Mouse (Mus musculus): ENCODE results near the gene Tagln2. TPM values are rescaled to one million over a fixed set of nuclear protein-coding genes. Genes with fewer than 3 reads are reported as not detected.
A peak's percentile ranks its signal among the peaks of the same experiment; 100 is the strongest.

Gene Tagln2
- 53.0 and 62.6 TPM in 2 replicates for polyA plus RNA-seq (2014; fragmentation: Nextera tagmentation; extraction: Ambion mirVana)

DNA sequence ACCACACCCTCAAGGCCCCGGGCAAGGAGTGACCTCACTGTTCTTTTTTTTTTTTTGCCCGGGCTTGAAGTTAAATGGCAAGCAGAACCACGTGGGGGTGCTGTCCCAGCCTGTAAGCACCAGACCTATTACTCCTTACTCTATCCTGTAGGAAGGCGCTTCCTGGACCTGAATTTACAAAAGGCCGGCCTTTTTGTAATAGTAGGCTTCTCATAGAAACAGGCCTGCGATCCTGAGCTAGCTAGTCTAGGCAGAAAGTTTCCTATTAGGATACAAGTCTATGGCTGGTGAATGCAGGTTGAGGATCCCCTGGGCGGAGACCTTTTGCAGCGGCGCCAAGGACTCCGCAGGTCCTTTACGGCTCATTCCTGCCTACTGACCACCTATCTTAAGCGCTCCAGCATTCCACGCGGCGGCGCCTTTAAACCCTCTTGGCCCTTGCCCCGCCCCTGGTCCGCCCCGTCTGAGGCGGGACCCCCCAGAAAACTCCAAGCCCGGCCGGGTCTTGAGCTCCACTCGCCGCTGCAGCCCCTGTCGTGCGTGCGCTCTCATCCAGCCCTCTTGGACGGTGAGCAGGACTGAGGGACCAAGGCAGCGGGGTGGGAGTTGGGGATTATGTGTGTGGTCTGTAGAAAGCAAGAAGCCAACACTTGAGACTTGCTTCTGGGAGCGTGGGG lies at the start of gene Tagln2:
Gene Tagln2, plus strand, starts transcription at position 283 of the 677 bp plus-strand sequence.
- Histone ChIP-seq H3K4me3 (replicated peaks; ENCODE audit: low read length) (peak within 1 kb of the TSS; percentile 35), H3K9ac (peak within 1 kb of the TSS; percentile 46), H3K9me3 (ENCODE audit: control insufficient read depth, low read length) (no peaks in the 10 kb centered on the region), H3K27me3 (ENCODE audit: control insufficient read depth, insufficient read depth, low read length) (peaks cover 37% of the 10 kb centered on the region), H3K36me3 (replicated peaks; ENCODE audit: control insufficient read depth, insufficient read depth) (peaks cover 39% of the 10 kb centered on the region), H3K4me2 (replicated peaks) (peak within 1 kb of the TSS; percentile 51), H3K4me1 (replicated peaks; ENCODE audit: control insufficient read depth, insufficient read depth, low read length) (peaks cover 38% of the 10 kb centered on the region), H3K27ac (0 out of 2 replicates have a peak within 1 kb of the TSS, but pooled peaks have one; percentile 20)
- no peak for DNase-seq (ENCODE audit: low spot score)
- 1% methylated on average over 30 of the region's 30 CpGs for WGBS
- ATAC-seq (ENCODE audit: low FRiP score): no peak

DNA sequence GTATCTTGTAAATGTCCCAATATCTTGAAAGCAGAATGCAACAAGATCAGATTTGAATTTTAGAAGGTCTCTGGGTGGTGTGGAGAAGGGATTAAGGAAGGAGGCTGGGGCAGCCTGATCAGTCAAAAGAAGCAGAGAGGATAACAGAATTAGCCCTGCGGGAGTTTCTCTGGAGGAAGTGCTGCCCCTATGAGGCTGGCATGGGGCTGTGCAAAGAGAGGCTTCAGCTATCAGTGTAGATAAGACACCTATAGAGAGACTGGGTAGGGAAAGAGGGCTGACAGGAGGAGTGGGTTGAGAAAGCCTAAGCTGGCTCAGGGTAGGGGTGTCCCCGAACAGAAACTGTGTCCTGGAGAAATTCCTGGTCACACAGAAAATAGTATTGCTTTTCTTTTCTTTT lies 49.6 kb upstream of the Tagln2 start:
- Histone ChIP-seq H3K9me3 (ENCODE audit: control insufficient read depth, low read length) (no peaks in the 10 kb centered on the region), H3K4me3 (replicated peaks; ENCODE audit: low read length) (no peak overlapping the region), H3K27me3 (ENCODE audit: control insufficient read depth, insufficient read depth, low read length) (no peaks in the 10 kb centered on the region), H3K36me3 (replicated peaks; ENCODE audit: control insufficient read depth, insufficient read depth) (no peaks in the 10 kb centered on the region), H3K4me2 (replicated peaks) (no peak overlapping the region), H3K9ac (no peak overlapping the region), H3K27ac (no peak overlapping the region), H3K4me1 (replicated peaks; ENCODE audit: control insufficient read depth, insufficient read depth, low read length) (no peaks in the 10 kb centered on the region)
- ATAC-seq (ENCODE audit: low FRiP score) (no peak), DNase-seq (ENCODE audit: low spot score) (no peak)
- WGBS: 27% methylated on average over 2 of the region's 2 CpGs

DNA sequence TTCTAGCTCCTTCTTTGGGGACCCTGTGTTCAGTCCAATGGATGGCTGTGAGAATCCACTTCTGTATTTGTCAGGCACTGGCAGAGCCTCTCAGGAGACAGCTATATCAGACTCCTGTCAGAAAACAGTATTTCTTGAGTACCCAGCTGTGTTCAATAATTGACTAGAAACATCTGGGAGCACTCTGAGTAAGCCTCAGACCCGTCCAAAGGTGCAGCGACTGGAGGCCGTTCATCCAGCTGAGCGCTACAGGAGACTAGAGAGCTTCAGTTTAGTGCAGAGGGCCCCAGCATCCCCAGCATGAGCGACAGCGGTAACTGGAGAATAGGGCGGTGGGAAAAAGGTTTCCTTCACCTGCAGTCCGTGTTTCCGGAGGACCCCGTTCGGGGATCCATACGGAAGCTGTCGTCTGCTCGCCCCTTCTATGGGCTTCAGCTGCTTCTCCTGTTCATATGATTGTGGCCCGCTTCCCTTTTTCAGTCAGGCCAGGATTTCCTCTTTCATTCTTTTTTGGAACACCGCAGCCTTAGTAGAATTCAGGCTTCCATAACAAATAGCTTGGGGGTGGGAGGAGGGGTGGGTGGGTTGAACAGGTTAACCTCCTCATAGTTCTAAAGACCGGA lies 48.9 kb upstream of the Tagln2 start:
- no peaks in the 10 kb centered on the region for H3K36me3 ChIP-seq (replicated peaks; ENCODE audit: control insufficient read depth, insufficient read depth)
- H3K4me1 ChIP-seq (replicated peaks; ENCODE audit: control insufficient read depth, insufficient read depth, low read length): no peaks in the 10 kb centered on the region
- DNase-seq (ENCODE audit: low spot score): no peak
- no peak overlapping the region for H3K27ac ChIP-seq
- H3K9me3 ChIP-seq (ENCODE audit: control insufficient read depth, low read length): no peaks in the 10 kb centered on the region
- no peak overlapping the region for H3K9ac ChIP-seq
- ATAC-seq (ENCODE audit: low FRiP score): no peak
- 29% methylated on average over 17 of the region's 17 CpGs for WGBS
- H3K4me2 ChIP-seq (replicated peaks): no peak overlapping the region
- H3K4me3 ChIP-seq (replicated peaks; ENCODE audit: low read length): no peak overlapping the region
- H3K27me3 ChIP-seq (ENCODE audit: control insufficient read depth, insufficient read depth, low read length): no peaks in the 10 kb centered on the region

DNA sequence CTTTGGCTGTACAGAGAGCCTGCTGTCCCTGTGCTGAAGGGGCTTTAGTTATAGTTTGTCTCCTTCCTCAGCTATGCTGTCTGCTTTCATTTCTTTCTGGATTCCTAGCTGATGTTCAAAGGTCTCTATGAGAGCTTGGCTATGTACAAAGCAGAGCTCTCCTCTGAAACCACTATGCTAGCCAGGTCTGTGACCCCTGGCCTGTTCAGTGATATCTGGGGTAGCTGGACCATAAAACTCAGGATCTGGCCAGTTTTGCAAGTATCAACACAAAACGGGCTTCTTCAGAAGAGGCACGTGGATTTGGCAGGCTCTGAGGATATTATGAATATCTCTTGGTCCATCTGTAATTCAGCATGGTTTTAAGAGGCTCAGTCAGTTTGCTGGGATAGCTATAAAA lies 46.9 kb upstream of the Tagln2 start:
- Histone ChIP-seq H3K9ac (no peak overlapping the region), H3K36me3 (replicated peaks; ENCODE audit: control insufficient read depth, insufficient read depth) (no peaks in the 10 kb centered on the region), H3K4me1 (replicated peaks; ENCODE audit: control insufficient read depth, insufficient read depth, low read length) (no peaks in the 10 kb centered on the region), H3K27me3 (ENCODE audit: control insufficient read depth, insufficient read depth, low read length) (no peaks in the 10 kb centered on the region), H3K4me2 (replicated peaks) (no peak overlapping the region), H3K4me3 (replicated peaks; ENCODE audit: low read length) (no peak overlapping the region), H3K27ac (no peak overlapping the region), H3K9me3 (ENCODE audit: control insufficient read depth, low read length) (no peaks in the 10 kb centered on the region)
- 86% methylated on average over 2 of the region's 2 CpGs for WGBS
- no peak for DNase-seq (ENCODE audit: low spot score)
- no peak for ATAC-seq (ENCODE audit: low FRiP score)

DNA sequence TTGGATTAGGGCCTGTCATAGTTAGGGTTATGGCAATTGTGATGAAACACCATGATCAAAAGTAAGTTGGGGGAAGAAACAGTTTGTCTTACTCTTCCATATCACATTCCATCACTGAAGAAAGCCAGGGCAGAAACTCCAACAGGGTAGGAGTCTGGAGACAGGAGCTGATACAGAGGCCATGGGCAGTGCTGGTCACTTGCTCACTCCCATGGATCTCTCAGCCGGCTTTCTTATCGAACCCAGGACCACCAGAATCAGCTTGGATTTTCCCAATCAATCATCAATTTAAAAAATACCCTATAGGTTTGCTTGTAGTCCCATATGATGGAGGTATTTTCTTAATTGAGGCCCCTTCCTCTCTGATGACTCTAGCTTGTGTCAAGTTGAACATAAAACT lies 46.0 kb upstream of the Tagln2 start:
- Histone ChIP-seq H3K4me1 (replicated peaks; ENCODE audit: control insufficient read depth, insufficient read depth, low read length) (no peaks in the 10 kb centered on the region), H3K27ac (no peak overlapping the region), H3K4me3 (replicated peaks; ENCODE audit: low read length) (no peak overlapping the region), H3K4me2 (replicated peaks) (no peak overlapping the region), H3K9ac (no peak overlapping the region), H3K9me3 (ENCODE audit: control insufficient read depth, low read length) (no peaks in the 10 kb centered on the region), H3K27me3 (ENCODE audit: control insufficient read depth, insufficient read depth, low read length) (no peaks in the 10 kb centered on the region), H3K36me3 (replicated peaks; ENCODE audit: control insufficient read depth, insufficient read depth) (no peaks in the 10 kb centered on the region)
- ATAC-seq (ENCODE audit: low FRiP score) (no peak), DNase-seq (ENCODE audit: low spot score) (no peak)
- WGBS: 86% methylated on average over 2 of the region's 2 CpGs

DNA sequence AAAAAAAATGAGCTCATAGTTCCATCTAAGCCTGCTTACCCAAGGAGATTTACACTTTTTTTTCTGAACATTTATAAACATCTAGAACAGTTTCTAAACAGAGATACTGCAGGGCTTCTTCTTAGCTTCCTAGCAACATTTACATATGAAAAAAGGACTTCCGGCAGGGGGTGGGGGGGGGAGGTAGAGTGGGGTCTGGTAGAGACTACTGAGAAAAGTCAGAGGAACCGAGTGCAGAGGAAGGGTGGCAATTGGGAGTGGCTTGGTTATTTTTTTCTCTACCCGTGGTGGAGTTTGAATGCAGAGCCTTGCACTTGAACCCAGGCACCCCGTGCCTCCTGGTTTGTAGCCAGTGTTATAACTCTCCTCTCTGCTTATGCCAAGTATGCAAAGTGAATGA lies 44.4 kb upstream of the Tagln2 start:
- WGBS: 10% methylated on average over 4 of the region's 4 CpGs
- H3K27ac ChIP-seq: no peak overlapping the region
- ATAC-seq (ENCODE audit: low FRiP score) (no peak), DNase-seq (ENCODE audit: low spot score) (no peak)
- no peaks in the 10 kb centered on the region for H3K9me3 ChIP-seq (ENCODE audit: control insufficient read depth, low read length)
- no peak overlapping the region for H3K4me2 ChIP-seq (replicated peaks)
- H3K9ac ChIP-seq: no peak overlapping the region
- no peak overlapping the region for H3K4me3 ChIP-seq (replicated peaks; ENCODE audit: low read length)
- no peaks in the 10 kb centered on the region for H3K4me1 ChIP-seq (replicated peaks; ENCODE audit: control insufficient read depth, insufficient read depth, low read length)
- no peaks in the 10 kb centered on the region for H3K36me3 ChIP-seq (replicated peaks; ENCODE audit: control insufficient read depth, insufficient read depth)
- H3K27me3 ChIP-seq (ENCODE audit: control insufficient read depth, insufficient read depth, low read length): no peaks in the 10 kb centered on the region

DNA sequence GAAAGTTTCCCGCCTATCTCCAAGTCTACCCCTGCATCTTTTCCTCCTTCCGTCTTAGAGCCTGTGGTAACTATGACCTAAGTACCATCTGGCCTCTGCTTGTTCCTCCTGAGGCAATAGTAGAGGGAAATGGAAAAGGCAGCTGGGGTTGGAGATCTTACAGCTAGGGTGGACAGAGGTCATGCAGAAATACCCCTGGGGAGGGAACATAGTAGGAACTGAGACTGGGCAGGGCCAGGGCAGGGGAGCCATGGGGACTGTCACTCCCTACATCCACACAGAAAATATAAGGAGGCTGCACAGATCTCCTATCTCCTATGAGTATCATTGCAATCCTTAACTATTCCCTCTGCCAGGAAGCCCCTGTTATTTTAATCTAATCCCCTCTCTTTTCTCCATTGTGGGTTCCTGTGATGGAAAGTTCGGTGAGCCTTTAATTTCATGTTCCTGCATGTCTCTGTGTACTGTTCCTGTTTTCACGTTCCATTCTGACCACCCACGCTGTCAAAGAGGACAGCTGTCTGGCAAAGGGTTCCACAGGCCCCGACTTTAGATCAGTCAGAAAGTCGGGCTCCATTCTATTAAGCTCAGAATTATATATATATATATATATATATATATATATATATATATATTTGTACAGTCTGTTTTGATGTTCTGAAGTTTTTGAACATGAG lies 43.7 kb upstream of the Tagln2 start:
- 70% methylated on average over 7 of the region's 7 CpGs for WGBS
- Histone ChIP-seq H3K27me3 (ENCODE audit: control insufficient read depth, insufficient read depth, low read length) (no peaks in the 10 kb centered on the region), H3K9ac (no peak overlapping the region), H3K4me1 (replicated peaks; ENCODE audit: control insufficient read depth, insufficient read depth, low read length) (no peaks in the 10 kb centered on the region), H3K4me2 (replicated peaks) (no peak overlapping the region), H3K36me3 (replicated peaks; ENCODE audit: control insufficient read depth, insufficient read depth) (no peaks in the 10 kb centered on the region), H3K4me3 (replicated peaks; ENCODE audit: low read length) (no peak overlapping the region), H3K27ac (no peak overlapping the region), H3K9me3 (ENCODE audit: control insufficient read depth, low read length) (no peaks in the 10 kb centered on the region)
- no peak for DNase-seq (ENCODE audit: low spot score)
- ATAC-seq (ENCODE audit: low FRiP score): no peak

DNA sequence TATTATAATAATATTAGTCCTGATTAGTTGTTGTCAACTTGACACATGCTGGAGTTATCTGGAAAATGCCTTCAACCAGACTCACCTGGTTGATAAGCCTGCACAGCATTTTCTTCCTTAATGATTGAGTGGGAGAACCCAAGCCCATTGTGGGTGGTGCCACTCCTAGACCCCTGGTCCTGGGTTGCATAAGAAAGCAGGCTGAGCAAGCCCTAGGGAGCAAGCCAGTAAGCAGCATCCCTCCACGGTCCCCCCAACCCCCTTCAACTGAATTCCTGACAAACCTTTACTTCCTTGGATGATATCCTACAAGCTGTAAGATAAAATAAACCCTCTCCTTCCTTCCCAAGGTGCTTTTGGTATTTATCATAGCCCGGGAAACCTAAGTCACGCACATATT lies 42.7 kb upstream of the Tagln2 start:
- Histone ChIP-seq H3K9me3 (ENCODE audit: control insufficient read depth, low read length) (no peaks in the 10 kb centered on the region), H3K4me3 (replicated peaks; ENCODE audit: low read length) (no peak overlapping the region), H3K9ac (no peak overlapping the region), H3K27ac (no peak overlapping the region), H3K27me3 (ENCODE audit: control insufficient read depth, insufficient read depth, low read length) (no peaks in the 10 kb centered on the region), H3K36me3 (replicated peaks; ENCODE audit: control insufficient read depth, insufficient read depth) (no peaks in the 10 kb centered on the region), H3K4me1 (replicated peaks; ENCODE audit: control insufficient read depth, insufficient read depth, low read length) (no peaks in the 10 kb centered on the region), H3K4me2 (replicated peaks) (no peak overlapping the region)
- ATAC-seq (ENCODE audit: low FRiP score): no peak
- WGBS: 91% methylated on average over 3 of the region's 3 CpGs
- DNase-seq (ENCODE audit: low spot score): no peak

DNA sequence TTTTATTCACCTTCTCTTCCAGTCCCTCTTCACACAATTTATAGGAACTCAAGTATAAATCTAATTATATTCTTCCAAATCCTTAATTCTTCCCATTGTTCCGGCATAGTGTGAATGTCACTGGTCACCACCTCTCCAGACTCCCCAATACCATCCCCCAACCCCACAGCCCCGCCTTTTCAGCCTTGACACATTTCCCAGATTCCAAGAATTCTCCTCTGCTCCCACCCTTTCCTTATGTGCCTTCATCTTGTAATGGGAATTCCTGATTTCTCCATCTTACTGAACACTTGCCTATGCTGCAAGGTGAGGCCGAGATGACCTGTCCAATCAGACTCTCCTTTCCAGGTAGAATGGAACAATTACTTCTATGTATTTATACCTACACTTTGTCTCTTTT lies 41.8 kb upstream of the Tagln2 start:
- Histone ChIP-seq H3K36me3 (replicated peaks; ENCODE audit: control insufficient read depth, insufficient read depth) (no peaks in the 10 kb centered on the region), H3K4me2 (replicated peaks) (no peak overlapping the region), H3K9ac (no peak overlapping the region), H3K4me3 (replicated peaks; ENCODE audit: low read length) (no peak overlapping the region), H3K27ac (no peak overlapping the region), H3K9me3 (ENCODE audit: control insufficient read depth, low read length) (no peaks in the 10 kb centered on the region), H3K27me3 (ENCODE audit: control insufficient read depth, insufficient read depth, low read length) (no peaks in the 10 kb centered on the region), H3K4me1 (replicated peaks; ENCODE audit: control insufficient read depth, insufficient read depth, low read length) (no peaks in the 10 kb centered on the region)
- no peak for DNase-seq (ENCODE audit: low spot score)
- 88% methylated on average over 3 of the region's 3 CpGs for WGBS
- no peak for ATAC-seq (ENCODE audit: low FRiP score)

All from hindbrain, embryonic 14.5 days (tissue).